Mouse (Mus musculus): ENCODE measurements around the gene Coq5.
"Not testable (repeated sequence)": the region's sequence is repeated elsewhere in the genome, so short reads cannot be mapped to it uniquely, and the experiment has no call there.

The Coq5 gene

DNA sequence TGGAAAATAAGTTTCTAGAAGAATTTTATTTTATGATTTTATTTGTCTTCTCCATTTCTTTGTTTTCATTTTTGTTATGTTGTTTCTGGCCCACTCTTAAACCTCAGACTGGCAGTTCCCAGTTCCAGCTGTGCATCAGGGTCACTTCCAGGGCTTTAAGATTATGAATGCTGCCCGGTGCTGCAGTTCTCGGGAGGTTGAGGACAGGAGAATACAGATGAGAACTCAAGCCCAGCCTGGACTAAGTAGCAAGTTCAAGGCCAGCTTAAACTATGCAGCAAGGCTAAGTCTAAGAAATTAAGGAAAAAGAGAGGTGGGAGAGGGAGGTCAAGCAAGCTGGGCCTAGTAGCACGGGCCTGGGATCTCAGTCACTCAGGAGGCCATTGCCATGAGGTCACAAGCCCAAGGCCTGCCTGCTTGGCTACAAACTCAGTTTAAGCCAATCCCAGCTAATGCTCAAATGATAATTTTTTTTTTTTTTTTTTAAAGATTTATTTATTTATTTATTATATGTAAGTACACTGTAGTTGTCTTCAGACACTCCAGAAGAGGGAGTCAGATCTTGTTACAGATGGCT lies 11.9 kb upstream of the Coq5 start:
- DNase-seq (ENCODE audit: low spot score) = no peak

DNA sequence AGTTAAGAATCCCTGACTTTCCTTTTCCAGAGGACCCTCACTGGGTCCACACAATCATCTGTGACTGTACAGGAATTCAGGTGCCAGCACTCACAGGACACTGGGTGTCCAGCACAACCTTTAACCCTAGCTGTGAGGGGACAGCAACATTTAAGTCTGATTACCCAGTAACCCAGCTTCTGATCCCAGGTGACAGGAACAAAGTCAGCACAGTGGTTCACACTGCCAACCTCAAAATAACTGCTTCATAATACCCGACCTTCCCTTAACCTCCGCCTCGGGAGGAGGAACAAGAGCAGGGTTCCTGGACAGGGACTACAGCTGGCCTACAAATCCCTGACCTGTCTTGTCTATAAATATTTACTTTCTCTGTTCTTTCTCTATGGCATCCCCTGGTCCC lies 11.2 kb upstream of the Coq5 start:
- no peak for DNase-seq (ENCODE audit: low spot score)

DNA sequence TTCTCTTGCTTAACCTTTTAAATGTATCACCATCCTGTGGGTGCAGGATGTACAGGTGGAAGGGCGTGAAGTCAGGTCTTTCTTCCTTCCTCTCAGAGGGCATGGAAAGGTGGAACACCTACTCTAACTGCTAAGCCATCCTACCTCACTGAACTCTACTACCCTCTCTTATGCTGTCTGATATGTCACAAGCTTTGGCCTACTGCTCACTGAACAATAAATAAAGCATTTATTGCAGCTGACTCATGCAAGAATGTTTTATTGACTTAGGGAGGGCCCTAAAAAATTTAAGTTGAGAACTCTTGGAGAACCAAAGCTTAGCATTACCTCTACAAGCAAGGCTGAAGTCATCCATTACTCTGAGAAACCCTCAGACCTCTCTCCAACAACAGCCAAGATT lies 9.5 kb upstream of the Coq5 start:
- DNase-seq (ENCODE audit: low spot score) = no peak

DNA sequence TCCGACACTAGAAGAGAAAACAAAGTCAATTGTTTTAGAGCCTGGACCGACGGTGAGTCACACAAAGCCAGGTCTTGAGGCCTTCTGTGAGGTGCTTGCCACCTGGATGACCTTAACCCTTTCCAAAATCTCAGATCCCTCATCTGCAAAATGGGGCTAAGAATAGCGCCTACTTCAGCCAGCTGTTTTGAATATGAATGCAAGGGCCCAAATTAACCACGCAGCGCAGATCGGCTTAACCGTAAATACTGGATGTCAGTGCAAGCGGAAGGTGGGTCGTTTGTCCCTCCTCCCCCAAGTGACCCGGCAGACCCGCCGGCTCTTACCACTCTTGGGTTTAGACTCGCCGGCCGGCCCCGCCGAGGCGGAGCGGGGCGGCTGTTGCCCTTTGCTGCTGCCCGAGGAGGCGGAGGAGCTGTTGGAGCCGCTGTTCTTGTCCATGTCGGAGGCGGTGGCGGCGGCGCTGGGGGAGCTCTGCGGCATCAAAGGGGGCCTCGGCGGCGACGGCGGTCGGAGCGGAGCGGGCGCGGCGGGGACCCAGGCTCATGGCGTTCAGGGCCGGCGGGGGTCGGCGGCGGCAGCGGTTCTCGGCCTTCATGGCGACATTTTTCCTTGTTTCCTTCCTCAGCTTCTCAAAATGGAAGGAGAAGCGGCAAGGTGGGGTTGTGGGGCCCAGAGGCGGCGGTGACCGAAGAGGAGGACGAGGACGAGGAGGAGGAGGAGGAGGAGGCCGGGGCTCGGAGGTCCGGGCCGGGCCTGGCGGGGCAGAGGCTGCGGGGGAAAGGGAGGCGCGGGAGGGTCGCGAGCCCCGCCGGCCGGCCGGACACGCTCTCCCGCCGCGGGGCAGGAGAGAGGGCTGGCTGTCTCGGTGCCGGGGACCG lies 7.3 kb upstream of the Coq5 start:
- DNase-seq (ENCODE audit: low spot score) = peak; percentile 76

GRCm38 (mm10) chr5:115272812-115273548 lies 6.5 kb upstream of the Coq5 start, which contains the start of gene Rnf10:
Rnf10 (minus strand) TSS chr5:115272898.
- DNase-seq (ENCODE audit: low spot score) = peak; percentile 98

- no peak for DNase-seq (ENCODE audit: low spot score)
Observed at GRCm38 (mm10) chr5:115273549-115274135, 5.8 kb upstream of the Coq5 start.

DNA sequence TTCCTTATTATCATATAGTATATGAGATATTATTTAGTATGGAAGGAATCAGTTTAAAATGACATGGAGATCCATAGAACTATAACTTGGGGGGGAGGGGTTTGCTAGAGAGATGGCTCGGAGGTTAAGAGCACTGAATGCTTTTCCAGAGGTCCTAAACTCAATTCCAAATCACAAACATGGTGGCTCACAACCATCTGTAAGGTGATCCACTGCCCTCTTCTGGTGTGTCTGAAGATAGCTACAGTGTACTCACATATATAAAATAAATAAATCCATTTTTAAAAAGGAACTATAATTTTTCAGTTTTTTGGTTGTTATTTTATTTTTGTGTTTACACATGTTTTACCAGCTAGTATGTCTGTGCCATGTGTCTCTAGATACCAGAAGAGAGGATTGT lies 5.1 kb upstream of the Coq5 start:
- no peak for DNase-seq (ENCODE audit: low spot score)

DNA sequence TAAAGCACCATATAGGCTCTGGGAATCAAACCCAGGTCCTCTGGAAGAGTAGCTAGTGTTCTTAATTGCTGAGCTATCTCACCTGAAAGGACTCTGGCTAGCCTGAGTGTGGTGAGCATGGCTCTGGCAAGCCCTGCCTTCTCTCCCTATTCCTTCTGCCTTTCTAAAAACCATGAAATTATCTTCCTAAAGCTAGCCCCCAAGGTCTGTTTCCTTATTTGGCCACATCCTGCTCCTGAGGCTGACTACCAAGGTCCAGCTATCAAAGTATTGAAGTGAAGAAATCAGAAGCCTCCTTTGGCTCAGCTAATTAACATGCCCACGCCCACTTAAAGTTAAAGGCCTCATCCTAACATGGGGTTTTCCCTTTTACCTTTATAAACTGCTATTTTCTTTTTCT lies 4.7 kb upstream of the Coq5 start:
- no peak for DNase-seq (ENCODE audit: low spot score)

- peak; percentile 65 for DNase-seq (ENCODE audit: low spot score)
Observed at GRCm38 (mm10) chr5:115275998-115276397, 3.5 kb upstream of the Coq5 start.

- no peak for DNase-seq (ENCODE audit: low spot score)
Observed at GRCm38 (mm10) chr5:115278053-115278452, 1.4 kb upstream of the Coq5 start.

- no peak for DNase-seq (ENCODE audit: low spot score)
Observed at GRCm38 (mm10) chr5:115278785-115279184, 681 bp upstream of the Coq5 start.

DNA sequence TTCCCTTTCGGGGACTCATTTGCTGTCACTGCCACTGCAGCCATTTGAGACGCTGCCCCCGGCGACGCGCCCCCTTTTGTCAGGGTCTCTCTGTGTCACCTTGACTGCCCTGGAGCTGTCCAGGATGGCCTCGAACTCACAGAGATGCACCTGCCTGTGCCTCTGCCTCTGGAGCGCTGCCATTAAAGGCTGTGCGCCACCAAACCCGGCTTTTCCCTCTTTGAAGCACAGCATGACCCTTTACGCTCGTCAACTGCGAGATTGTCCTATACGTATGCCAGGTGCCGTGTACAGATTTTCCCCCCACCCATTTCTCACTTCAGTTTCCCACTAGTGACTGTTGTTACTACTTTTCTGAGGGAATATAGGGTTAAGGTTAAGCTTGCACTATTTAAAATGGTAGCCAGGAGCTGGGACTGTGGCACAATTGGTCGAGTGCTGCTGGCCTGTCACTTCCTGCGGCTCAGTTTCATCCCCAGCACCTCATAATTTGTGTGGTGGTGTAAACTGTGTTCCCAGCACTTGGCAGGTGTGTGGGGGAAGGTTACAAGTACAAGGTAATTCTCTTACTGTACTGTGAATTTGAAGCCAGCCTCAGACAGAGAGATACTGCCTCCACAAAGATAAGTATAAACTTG lies 703 bp downstream of the Coq5 start:
- DNase-seq (ENCODE audit: low spot score) = peak; percentile 59

- DNase-seq (ENCODE audit: low spot score) = no peak
Observed at GRCm38 (mm10) chr5:115284735-115285134, 5.3 kb downstream of the Coq5 start.

DNA sequence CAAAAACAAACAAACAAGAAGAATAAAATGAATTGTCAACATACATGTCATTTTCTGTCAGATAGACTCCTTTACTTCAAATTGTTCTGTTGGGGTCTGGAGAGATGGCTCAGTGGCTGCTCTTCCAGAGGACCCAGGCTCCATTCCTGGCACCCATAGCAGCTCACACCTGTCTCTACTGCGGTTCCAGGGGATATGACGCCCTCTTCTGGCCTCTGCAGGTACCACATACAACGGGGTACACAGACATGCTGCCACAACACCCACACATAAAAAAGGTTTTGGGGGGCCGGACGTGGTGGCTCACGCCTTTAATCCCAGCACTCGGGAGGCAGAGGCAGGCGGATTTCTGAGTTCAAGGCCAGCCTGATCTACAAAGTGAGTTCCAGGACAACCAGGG lies 14.7 kb downstream of the Coq5 start:
- no peak for DNase-seq (ENCODE audit: low spot score)

DNA sequence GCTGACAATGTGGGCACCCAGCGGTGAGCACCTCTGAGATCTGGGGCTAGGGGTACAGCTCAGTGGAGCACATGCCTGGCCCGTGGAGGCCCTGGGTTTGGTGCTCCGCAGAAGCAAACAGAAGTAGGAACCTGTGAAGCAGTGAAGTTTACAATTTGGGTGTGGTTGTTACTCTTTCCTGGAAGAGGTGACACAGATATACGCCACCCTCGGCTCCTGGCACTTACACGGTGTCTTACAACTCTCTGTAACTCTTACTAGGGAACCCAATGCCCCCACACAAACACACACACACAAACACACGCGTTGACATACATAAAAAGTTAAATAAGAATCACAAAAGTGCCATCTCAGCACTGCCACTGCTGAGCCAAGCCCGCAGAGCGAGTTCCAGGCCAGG lies 16.9 kb downstream of the Coq5 start:
- DNase-seq (ENCODE audit: low spot score) = no peak

- DNase-seq (ENCODE audit: low spot score) = peak; percentile 72
Observed at GRCm38 (mm10) chr5:115300035-115300744, 20.7 kb downstream of the Coq5 start.

DNA sequence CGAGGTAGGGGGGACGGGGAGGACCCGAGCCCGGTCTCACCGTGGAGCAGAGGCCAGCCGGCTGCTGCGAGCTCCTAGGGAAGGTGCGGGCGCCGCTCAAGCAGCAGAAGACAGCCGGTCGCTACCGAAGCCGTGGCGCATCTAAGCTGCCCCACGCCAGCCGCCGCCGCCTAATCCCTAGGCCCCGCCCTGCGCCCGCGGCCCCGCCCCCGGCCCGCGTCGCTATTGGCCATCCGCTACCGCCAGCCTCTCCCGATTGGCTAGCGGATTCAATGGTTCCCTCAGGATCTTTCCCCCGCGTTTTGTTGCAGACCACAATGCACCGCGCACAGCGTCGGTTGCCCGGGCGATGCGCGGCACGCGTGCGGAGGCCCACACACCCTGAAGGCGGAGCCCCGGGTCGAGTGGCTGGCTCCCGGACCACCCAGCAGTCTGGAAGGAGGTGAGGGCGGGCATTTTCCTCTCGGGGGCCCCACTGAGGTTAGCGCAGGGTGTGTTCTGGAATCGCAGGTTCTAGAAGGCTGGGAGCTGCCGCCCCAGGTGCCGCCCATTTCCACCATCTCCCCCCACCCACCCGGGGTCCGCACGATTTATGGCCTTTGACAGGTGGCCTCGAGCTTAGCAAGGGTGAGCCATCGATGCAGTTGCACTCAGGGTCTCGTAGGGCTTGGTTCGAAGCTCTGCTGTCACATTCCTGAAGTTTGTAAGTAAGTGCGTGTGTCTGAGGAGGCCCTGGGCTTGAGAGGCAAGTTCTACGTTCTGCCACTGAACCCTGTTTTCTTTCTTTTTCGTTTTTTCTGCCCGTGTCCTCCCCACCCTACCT lies 21.5 kb downstream of the Coq5 start, which contains the start of gene Dynll1:
TSS of gene Dynll1 (minus strand) at position 208 of the 823 bp plus-strand sequence.
- DNase-seq (ENCODE audit: low spot score) = peak; percentile 100

DNA sequence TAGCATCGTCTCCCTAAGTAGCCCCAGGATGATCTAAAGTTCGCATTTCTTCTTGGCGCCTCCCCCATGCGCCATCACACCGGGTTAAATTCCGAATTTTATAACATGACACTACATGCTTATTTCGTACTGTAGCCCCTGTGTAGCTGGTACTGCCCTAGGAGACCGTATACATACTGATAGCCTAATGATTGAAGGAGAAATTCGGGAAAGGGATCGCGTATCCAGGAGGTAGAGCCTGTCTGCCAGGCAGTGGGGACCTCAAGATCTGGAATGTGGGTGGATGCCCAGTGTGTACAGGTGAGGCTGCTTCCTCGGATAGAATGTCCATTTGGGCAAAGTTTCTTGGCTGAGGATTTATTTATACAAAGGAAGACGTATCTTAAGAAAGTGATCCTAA lies 22.1 kb downstream of the Coq5 start:
- DNase-seq (ENCODE audit: low spot score) = no peak

- not testable (repeated sequence) for DNase-seq (ENCODE audit: low spot score)
Observed at GRCm38 (mm10) chr5:115302190-115302589, 22.7 kb downstream of the Coq5 start.

GRCm38 (mm10) chr5:115312354-115312753 lies 32.9 kb downstream of the Coq5 start:
- no peak for DNase-seq (ENCODE audit: low spot score)

Data from testis, postnatal 10 days (tissue).